Mouse (Mus musculus): ENCODE results near the gene Ccdc92b. TPM values are rescaled to one million over a fixed set of nuclear protein-coding genes. Genes with fewer than 3 reads are reported as not detected.
A peak's percentile ranks its signal among the peaks of the same experiment; 100 is the strongest.

Ccdc92b gene
- total and polyA plus RNA-seq, 3 experiments = not detected

DNA sequence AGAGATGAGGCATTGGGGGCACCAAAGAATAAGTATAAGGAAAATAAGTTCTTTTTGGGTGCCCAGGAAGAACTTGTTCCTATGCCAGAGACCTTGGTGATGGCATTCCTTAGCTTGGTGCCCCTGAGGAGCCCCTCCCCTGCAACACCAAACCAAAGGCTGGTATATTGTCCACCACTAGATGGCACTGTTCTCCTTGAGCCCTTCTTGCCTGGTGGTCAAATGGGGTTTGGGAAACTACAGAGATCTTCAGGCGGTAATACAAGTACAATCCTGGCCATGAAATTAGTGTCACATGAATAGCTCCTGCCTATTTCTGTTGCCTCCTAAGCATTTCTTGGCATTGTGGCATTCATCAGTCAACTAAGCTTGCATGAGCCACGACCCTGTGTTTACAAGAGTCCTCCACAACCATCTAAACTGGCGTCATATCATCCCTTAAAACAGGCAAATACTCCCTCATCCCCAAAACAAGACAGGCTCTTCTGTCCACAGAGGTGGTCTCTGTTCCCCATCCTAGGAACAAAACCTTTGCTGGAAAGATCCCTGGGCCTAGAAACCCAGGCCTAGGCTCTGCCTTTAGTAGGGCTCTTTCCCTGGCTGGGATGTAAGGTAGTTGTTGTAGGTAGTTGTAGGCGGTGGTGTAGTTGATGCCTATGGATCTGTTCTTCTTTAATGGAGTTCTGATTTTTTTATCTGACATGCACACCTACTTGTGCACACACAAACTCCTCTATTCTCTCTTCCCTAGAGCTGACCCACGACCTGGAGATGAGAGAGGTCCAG lies 15.3 kb downstream of the Ccdc92b start:
- dilution Hi-C loops (cut with MboI; ENCODE audit: extremely low pct_ligation_motif_present, extremely low pct_unique_long_range_greater_than_20kb, low sequenced_read_pairs) = no loop called here
- DNase-seq (ENCODE audit: extremely low read depth) = peak; percentile 85
- no peaks in the 10 kb centered on the region for H3K36me3 ChIP-seq (replicated peaks in 1 of 2; ENCODE audit: control insufficient read depth in 1 of 2, insufficient read depth in 1 of 2, low read length in 1 of 2)

DNA sequence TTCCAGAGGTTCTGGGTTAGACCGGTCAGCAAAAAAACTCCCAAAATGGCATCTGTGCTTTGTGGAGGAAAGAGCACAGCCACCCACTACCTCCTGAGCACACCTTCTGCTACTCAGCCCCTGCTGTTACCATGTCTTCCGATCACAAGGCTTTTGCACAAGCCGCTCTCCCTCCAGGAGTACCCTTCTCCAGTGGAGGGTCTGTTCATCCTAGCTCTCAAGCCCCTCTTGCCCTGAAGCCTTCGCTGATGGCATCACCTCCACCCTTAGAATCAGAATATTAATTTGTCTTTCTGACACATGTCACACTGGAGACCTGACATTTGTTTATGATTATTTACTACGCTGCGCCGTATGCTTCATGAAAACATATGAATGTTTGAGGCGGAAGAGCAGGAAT lies 18.1 kb downstream of the Ccdc92b start:
- H3K36me3 ChIP-seq (replicated peaks in 1 of 2; ENCODE audit: control insufficient read depth in 1 of 2, insufficient read depth in 1 of 2, low read length in 1 of 2) = no peaks in the 10 kb centered on the region
- H3K9ac ChIP-seq (ENCODE audit: insufficient read depth, low read depth) = no peak overlapping the region
- H3K4me3 ChIP-seq (replicated peaks in 1 of 3; ENCODE audit: low read depth in 2 of 3, low read length in 2 of 3, poor library complexity in 1 of 3) = peak overlapping the region in 2 of 3 experiments; percentile 45 to 64
- H3K27ac ChIP-seq (ENCODE audit: insufficient read depth, low read depth) = no peak overlapping the region
- peaks cover 70% of the 10 kb centered on the region for H3K27me3 ChIP-seq (replicated peaks)
- no peaks in the 10 kb centered on the region for H3K9me3 ChIP-seq (replicated peaks; ENCODE audit: low read length)
- dilution Hi-C loops (cut with MboI; ENCODE audit: extremely low pct_ligation_motif_present, extremely low pct_unique_long_range_greater_than_20kb, low sequenced_read_pairs) = no loop called here
- TF ChIP-seq MAX (IDR thresholded peaks at IDR 0.05; ENCODE audit: low read length) (no peak), MAZ (IDR thresholded peaks at IDR 0.05; ENCODE audit: low read depth, low read length) (no peak), HCFC1 (IDR thresholded peaks at IDR 0.05; ENCODE audit: low read depth, low read length) (no peak), EP300 (IDR thresholded peaks at IDR 0.05; ENCODE audit: low read length) (no peak), GABPA (IDR thresholded peaks at IDR 0.05; ENCODE audit: insufficient replicate concordance, low read depth, low read length) (no peak), MYC (IDR thresholded peaks at IDR 0.05; ENCODE audit: low read depth, low read length) (no peak), MXI1 (IDR thresholded peaks at IDR 0.05; ENCODE audit: low read depth, low read length) (no peak), ZC3H11A (IDR thresholded peaks at IDR 0.05; ENCODE audit: low read depth, low read length) (no peak), SMC3 (IDR thresholded peaks at IDR 0.05; ENCODE audit: low read depth, low read length) (no peak), PAX5 (IDR thresholded peaks at IDR 0.05; ENCODE audit: low read length) (no peak), RAD21 (IDR thresholded peaks at IDR 0.05; ENCODE audit: low read depth, low read length) (no peak), POLR2A (IDR thresholded peaks at IDR 0.05; ENCODE audit: low read depth, low read length) (no peak), KAT2A (IDR thresholded peaks at IDR 0.05; ENCODE audit: insufficient replicate concordance, low read length) (no peak), MAFK (IDR thresholded peaks at IDR 0.05; ENCODE audit: insufficient replicate concordance, low read length) (no peak), TBP (conservative IDR thresholded peaks at IDR 0.05; ENCODE audit: low read depth, low read length) (no peak), ZKSCAN1 (IDR thresholded peaks at IDR 0.05; ENCODE audit: borderline replicate concordance, low read depth, low read length) (no peak), POLR2AphosphoS2 (IDR thresholded peaks at IDR 0.05; ENCODE audit: low read depth, low read length) (no peak), BHLHE40 (IDR thresholded peaks at IDR 0.05; ENCODE audit: low read depth, low read length) (no peak), ZMIZ1 (IDR thresholded peaks at IDR 0.05; ENCODE audit: low read depth, low read length) (no peak)
- no peaks in the 10 kb centered on the region for H3K79me2 ChIP-seq (replicated peaks; ENCODE audit: control insufficient read depth, extremely low read depth, insufficient read depth, poor library complexity, severe bottlenecking)
- H3K4me1 ChIP-seq (ENCODE audit: control insufficient read depth in 1 of 2, insufficient read depth in 2 of 2) = peaks cover 10 to 28% of the 10 kb centered on the region in 2 experiments
- no peak for DNase-seq (ENCODE audit: extremely low read depth)
- peak overlapping the region; percentile 79 for H3K4me2 ChIP-seq (ENCODE audit: insufficient read depth, low read depth, poor library complexity, severe bottlenecking)
- in situ Hi-C loops (cut with MboI; ENCODE audit: low pct_ligation_motif_present, low pct_unique_long_range_greater_than_20kb, low sequenced_read_pairs) = loop anchor here (25.0 kb wide), 1 partner anchor 525 kb away; the partner anchor contains the start of gene Hic1

More for the DNA sequence above, 15.3 kb downstream of the Ccdc92b start:
- no peak overlapping the region for H3K27ac ChIP-seq (ENCODE audit: insufficient read depth, low read depth)
- TF ChIP-seq MEF2A (IDR thresholded peaks at IDR 0.05; ENCODE audit: borderline replicate concordance, low read depth, low read length) = peak; percentile 31; the same call in 1 of the 2 replicates
- no peak for TF ChIP-seq RCOR1 (conservative IDR thresholded peaks at IDR 0.05; ENCODE audit: low read depth, low read length)
- 0 out of 2 replicates have a peak, but pooled peaks have one; percentile 35 for TF ChIP-seq MXI1 (IDR thresholded peaks at IDR 0.05; ENCODE audit: low read depth, low read length)
- TF ChIP-seq SMC3 (IDR thresholded peaks at IDR 0.05; ENCODE audit: low read depth, low read length) = peak; percentile 95
- TF ChIP-seq MAZ (IDR thresholded peaks at IDR 0.05; ENCODE audit: low read depth, low read length) = peak; percentile 88
- TF ChIP-seq RAD21 (IDR thresholded peaks at IDR 0.05; ENCODE audit: low read depth, low read length) = peak; percentile 93
- peak; percentile 14; the same call in 1 of the 2 replicates for TF ChIP-seq NELFE (IDR thresholded peaks at IDR 0.05; ENCODE audit: low read depth, low read length)
- TF ChIP-seq CTCF (conservative IDR thresholded peaks at IDR 0.05 in 1 of 2, IDR thresholded peaks at IDR 0.05 in 1 of 2; ENCODE audit: low read depth in 2 of 2, low read length in 2 of 2) = peak; percentile 88 to 97
- TF ChIP-seq CHD2 (IDR thresholded peaks at IDR 0.05; ENCODE audit: low read length) = no peak
- no peak for TF ChIP-seq SIN3A (IDR thresholded peaks at IDR 0.05; ENCODE audit: low read length)
- TF ChIP-seq MYC (IDR thresholded peaks at IDR 0.05; ENCODE audit: low read depth, low read length) = 0 out of 2 replicates have a peak, but pooled peaks have one; percentile 22
- TF ChIP-seq MAX (IDR thresholded peaks at IDR 0.05; ENCODE audit: low read length) = no peak
- peak; percentile 49 for TF ChIP-seq ZC3H11A (IDR thresholded peaks at IDR 0.05; ENCODE audit: low read depth, low read length)
- no peak overlapping the region for H3K9ac ChIP-seq (ENCODE audit: insufficient read depth, low read depth)
- no peaks in the 10 kb centered on the region for H3K79me2 ChIP-seq (replicated peaks; ENCODE audit: control insufficient read depth, extremely low read depth, insufficient read depth, poor library complexity, severe bottlenecking)
- H3K27me3 ChIP-seq (replicated peaks) = peaks cover 67% of the 10 kb centered on the region
- H3K4me3 ChIP-seq (replicated peaks in 1 of 3; ENCODE audit: low read depth in 2 of 3, low read length in 2 of 3, poor library complexity in 1 of 3) = no peak overlapping the region
- peaks cover 2% of the 10 kb centered on the region for H3K9me3 ChIP-seq (replicated peaks; ENCODE audit: low read length)
- peaks cover 2 to 16% of the 10 kb centered on the region in 2 experiments; a peak in 3 of 4 replicates for H3K4me1 ChIP-seq (ENCODE audit: control insufficient read depth in 1 of 2, insufficient read depth in 2 of 2)
- no peak overlapping the region for H3K4me2 ChIP-seq (ENCODE audit: insufficient read depth, low read depth, poor library complexity, severe bottlenecking)
- in situ Hi-C loops (cut with MboI; ENCODE audit: low pct_ligation_motif_present, low pct_unique_long_range_greater_than_20kb, low sequenced_read_pairs) = loop anchor here (25.0 kb wide), 1 partner anchor 528 kb away; the partner anchor contains the start of gene Hic1

All from CH12.LX (cell line).